Mouse (Mus musculus): ENCODE measurements around the gene Aqp6. TPM values are rescaled to one million over a fixed set of nuclear protein-coding genes. Genes with fewer than 3 reads are reported as not detected.

Aqp6 gene
- total and polyA plus RNA-seq, 2 experiments from 2014 or later, result 0.26 to 0.50 TPM

DNA sequence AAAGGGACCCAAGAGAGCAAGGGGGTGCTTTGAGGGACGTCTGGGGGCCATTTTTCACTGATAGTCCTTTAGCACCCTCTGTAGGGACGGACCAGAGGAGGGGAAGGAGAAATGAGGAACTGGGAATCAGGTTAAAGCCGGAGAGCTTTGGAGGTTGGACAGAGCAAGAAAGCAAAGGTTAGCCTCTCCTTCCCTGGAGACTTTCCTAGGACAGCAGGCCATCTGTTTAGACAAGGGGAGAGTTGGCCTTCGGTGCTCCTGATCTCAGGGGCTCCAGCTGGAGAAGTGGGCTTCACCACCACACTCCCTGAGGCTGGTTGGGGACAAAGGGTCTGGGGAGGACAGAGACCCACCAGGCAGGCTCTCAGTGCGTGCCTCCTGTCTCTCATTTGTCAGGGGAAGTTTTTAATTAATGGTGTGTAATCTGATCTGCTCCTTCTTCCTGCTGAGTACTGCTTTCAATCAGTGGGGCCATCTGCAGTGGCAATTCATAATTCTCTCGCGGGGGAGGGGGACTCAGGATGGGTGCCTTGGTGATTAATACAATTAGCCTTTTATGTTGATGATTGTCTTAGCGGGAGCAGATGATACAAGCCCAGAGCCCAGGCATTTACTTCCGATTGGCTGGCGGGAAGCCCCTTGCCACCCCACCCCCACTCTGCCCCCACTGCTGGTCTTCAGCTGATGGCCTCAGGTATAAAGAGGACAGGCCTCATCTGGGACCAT is 6.4 kb downstream of the Aqp6 start:
- no peak overlapping the region for H3K4me2 ChIP-seq (ENCODE audit: low read depth, low read length)
- H3K27ac ChIP-seq, result peak overlapping the region; percentile 45; the same call in 1 of the 2 replicates
- no peaks in the 10 kb centered on the region for H3K9me3 ChIP-seq (ENCODE audit: low read length)
- H3K36me3 ChIP-seq (ENCODE audit: insufficient read depth, low read length), result no peaks in the 10 kb centered on the region
- ATAC-seq (peak; percentile 69), DNase-seq (ENCODE audit: low spot score) (peak; percentile 74)
- H3K9ac ChIP-seq (replicated peaks; ENCODE audit: low read length), result no peak overlapping the region
- WGBS, result 10% methylated on average over 10 of the region's 10 CpGs
- no peaks in the 10 kb centered on the region for H3K27me3 ChIP-seq (ENCODE audit: insufficient read depth, low read length)
- TF ChIP-seq CTCF (IDR thresholded peaks at IDR 0.05; ENCODE audit: low read depth), result no peak
- H3K4me1 ChIP-seq (ENCODE audit: insufficient read depth, low read length), result peaks cover 15% of the 10 kb centered on the region
- H3K4me3 ChIP-seq (ENCODE audit: low read length), result no peak overlapping the region

DNA sequence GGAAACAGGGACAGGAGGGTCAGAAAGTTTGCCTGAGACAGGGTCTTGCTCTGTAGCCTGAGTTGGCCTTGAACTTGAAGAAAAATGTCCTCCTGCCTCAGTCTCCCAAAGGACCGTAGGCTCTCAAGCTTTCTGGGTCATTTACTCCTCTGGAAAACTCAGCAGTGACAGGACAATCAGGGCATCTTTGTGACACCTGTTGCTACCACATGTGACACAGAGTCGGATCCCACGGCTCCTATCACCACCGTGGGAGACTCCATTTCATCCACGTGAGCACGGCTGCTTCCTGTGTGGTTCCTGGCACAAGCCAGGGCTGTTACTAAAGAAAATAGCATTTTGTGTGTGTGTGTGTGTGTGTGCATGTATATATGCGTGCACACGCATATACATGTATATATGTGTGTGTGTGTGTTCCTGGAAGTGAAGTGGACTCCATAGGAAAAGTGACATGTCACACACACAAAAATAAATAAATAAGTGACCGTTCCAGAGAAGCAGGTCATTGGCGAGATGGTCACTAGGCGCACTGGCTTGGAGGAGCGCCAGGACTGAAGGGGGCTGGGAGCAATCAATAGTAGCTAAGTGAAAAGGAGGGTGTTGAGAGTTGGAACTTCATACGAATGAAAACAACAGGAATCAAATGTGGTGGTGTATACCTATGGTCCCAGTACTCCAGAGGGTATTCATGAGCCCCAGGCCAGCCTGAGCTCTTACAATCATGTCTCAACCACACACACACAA is 7.4 kb downstream of the Aqp6 start:
- no peaks in the 10 kb centered on the region for H3K9me3 ChIP-seq (ENCODE audit: low read length)
- no peak overlapping the region for H3K4me2 ChIP-seq (ENCODE audit: low read depth, low read length)
- H3K9ac ChIP-seq (replicated peaks; ENCODE audit: low read length), result no peak overlapping the region
- no peaks in the 10 kb centered on the region for H3K27me3 ChIP-seq (ENCODE audit: insufficient read depth, low read length)
- peaks cover 15% of the 10 kb centered on the region for H3K4me1 ChIP-seq (ENCODE audit: insufficient read depth, low read length)
- ATAC-seq (no peak), DNase-seq (ENCODE audit: low spot score) (no peak)
- no peak for TF ChIP-seq CTCF (IDR thresholded peaks at IDR 0.05; ENCODE audit: low read depth)
- no peak overlapping the region for H3K4me3 ChIP-seq (ENCODE audit: low read length)
- WGBS, result 59% methylated on average over 13 of the region's 13 CpGs
- no peaks in the 10 kb centered on the region for H3K36me3 ChIP-seq (ENCODE audit: insufficient read depth, low read length)
- no peak overlapping the region; the same call in 1 of the 2 replicates for H3K27ac ChIP-seq

DNA sequence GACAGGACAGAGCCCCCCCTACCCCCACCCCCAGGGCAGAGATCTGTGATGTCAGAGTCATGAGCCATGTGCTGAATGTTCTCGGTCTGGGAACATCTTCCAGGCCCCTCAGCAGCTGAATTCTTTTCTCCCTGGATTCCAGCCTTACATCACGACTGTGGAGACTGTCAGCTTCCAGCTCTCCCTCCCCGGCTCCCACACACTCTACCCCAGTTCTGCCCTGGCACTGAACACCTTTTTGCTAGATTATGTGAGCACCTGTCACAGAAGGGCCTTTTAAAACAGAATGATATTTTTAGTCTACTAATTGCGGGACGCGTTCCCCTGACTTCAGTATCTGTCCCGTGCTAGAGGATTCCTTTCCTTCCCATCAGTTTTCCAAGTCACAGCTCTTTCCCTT is 10.4 kb downstream of the Aqp6 start:
- no peak for TF ChIP-seq CTCF (IDR thresholded peaks at IDR 0.05; ENCODE audit: low read depth)
- Histone ChIP-seq H3K27ac (no peak overlapping the region; the same call in 1 of the 2 replicates), H3K9me3 (ENCODE audit: low read length) (no peaks in the 10 kb centered on the region), H3K4me1 (ENCODE audit: insufficient read depth, low read length) (peaks cover 24% of the 10 kb centered on the region), H3K27me3 (ENCODE audit: insufficient read depth, low read length) (no peaks in the 10 kb centered on the region), H3K36me3 (ENCODE audit: insufficient read depth, low read length) (no peaks in the 10 kb centered on the region), H3K4me2 (ENCODE audit: low read depth, low read length) (no peak overlapping the region), H3K9ac (replicated peaks; ENCODE audit: low read length) (no peak overlapping the region), H3K4me3 (ENCODE audit: low read length) (no peak overlapping the region)
- DNase-seq (ENCODE audit: low spot score) (no peak), ATAC-seq (no peak)
- 60% methylated on average over 7 of the region's 7 CpGs for WGBS

DNA sequence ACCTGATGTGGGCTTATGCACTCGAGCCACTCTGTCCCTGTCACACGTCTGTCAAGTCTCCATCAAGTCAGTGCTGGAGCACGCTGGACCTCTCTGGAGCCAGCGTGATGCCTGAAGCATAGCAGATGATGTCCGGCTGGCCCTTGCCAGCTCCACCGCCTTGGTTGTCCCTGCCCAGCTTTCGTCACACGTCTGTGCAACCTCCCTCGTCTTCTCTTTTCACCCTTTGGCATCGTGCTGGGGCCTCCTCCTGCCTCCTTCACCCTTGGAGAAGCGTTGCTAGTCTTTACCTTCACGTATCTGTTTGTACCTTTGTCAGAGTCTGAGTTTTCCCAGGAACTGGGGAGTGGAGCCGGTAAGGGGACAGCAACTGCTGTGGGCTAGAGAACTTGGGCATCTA is 13.1 kb downstream of the Aqp6 start:
- WGBS, result 58% methylated on average over 13 of the region's 13 CpGs
- no peak overlapping the region for H3K27ac ChIP-seq
- H3K9ac ChIP-seq (replicated peaks; ENCODE audit: low read length), result no peak overlapping the region
- no peaks in the 10 kb centered on the region for H3K27me3 ChIP-seq (ENCODE audit: insufficient read depth, low read length)
- H3K4me1 ChIP-seq (ENCODE audit: insufficient read depth, low read length), result peaks cover 14% of the 10 kb centered on the region; the same call in 1 of the 2 replicates
- peak overlapping the region; percentile 36 for H3K4me2 ChIP-seq (ENCODE audit: low read depth, low read length)
- no peaks in the 10 kb centered on the region for H3K36me3 ChIP-seq (ENCODE audit: insufficient read depth, low read length)
- TF ChIP-seq CTCF (IDR thresholded peaks at IDR 0.05; ENCODE audit: low read depth), result no peak
- H3K4me3 ChIP-seq (ENCODE audit: low read length), result no peak overlapping the region
- H3K9me3 ChIP-seq (ENCODE audit: low read length), result no peaks in the 10 kb centered on the region
- DNase-seq (ENCODE audit: low spot score) (no peak), ATAC-seq (no peak)

DNA sequence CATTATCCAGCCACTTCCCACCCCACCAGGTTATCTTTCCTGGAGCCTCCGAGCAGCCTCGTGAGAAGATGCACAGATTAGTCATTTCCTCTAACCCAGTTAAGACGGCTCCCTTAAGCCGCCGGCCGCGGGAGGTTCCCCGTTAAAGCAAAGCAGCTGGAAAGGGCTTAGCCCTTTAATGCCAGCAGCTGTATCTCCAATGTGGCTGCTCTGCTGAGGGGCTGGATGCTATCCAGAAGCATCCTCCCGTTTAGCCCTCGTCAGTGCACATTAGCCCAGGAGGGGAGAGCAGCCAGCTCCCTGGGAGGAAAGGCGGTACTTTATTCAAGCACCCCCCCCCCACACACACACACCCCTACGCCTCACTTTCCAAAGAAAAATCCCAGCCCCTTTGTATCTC is 13.6 kb downstream of the Aqp6 start:
- TF ChIP-seq CTCF (IDR thresholded peaks at IDR 0.05; ENCODE audit: low read depth), result no peak
- Histone ChIP-seq H3K27me3 (ENCODE audit: insufficient read depth, low read length) (no peaks in the 10 kb centered on the region), H3K9me3 (ENCODE audit: low read length) (no peaks in the 10 kb centered on the region), H3K27ac (peak overlapping the region; percentile 16; the same call in 1 of the 2 replicates), H3K9ac (replicated peaks; ENCODE audit: low read length) (no peak overlapping the region), H3K4me2 (ENCODE audit: low read depth, low read length) (peak overlapping the region; percentile 36), H3K4me3 (ENCODE audit: low read length) (no peak overlapping the region), H3K4me1 (ENCODE audit: insufficient read depth, low read length) (peaks cover 14% of the 10 kb centered on the region; the same call in 1 of the 2 replicates), H3K36me3 (ENCODE audit: insufficient read depth, low read length) (no peaks in the 10 kb centered on the region)
- WGBS, result 4% methylated on average over 12 of the region's 12 CpGs
- ATAC-seq, result peak; percentile 52
- DNase-seq (ENCODE audit: low spot score), result peak; percentile 72

DNA sequence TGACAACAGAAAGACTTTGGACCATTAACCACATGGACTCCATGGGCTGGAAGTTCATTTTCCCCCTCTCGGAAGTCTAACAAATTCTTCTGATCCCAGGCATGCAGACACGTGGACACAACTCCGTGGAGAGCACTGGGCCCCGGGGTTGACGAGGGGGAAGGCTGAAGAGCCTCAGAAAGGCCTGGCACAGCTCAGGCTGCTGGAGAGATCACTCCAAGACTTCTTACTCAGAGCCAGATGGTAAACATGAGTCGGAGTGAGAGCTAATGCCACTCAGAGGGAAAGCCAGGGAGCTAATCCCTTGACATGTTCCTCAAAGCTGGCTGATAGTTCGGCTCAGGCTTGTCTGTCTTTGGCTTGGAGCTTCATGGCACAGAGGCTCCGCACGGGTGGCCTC is 14.0 kb downstream of the Aqp6 start:
- Histone ChIP-seq H3K4me1 (ENCODE audit: insufficient read depth, low read length) (peaks cover 14% of the 10 kb centered on the region; the same call in 1 of the 2 replicates), H3K4me2 (ENCODE audit: low read depth, low read length) (no peak overlapping the region), H3K36me3 (ENCODE audit: insufficient read depth, low read length) (no peaks in the 10 kb centered on the region), H3K27ac (peak overlapping the region; percentile 16; the same call in 1 of the 2 replicates), H3K9me3 (ENCODE audit: low read length) (no peaks in the 10 kb centered on the region), H3K9ac (replicated peaks; ENCODE audit: low read length) (no peak overlapping the region), H3K4me3 (ENCODE audit: low read length) (no peak overlapping the region), H3K27me3 (ENCODE audit: insufficient read depth, low read length) (no peaks in the 10 kb centered on the region)
- 27% methylated on average over 9 of the region's 9 CpGs for WGBS
- no peak for TF ChIP-seq CTCF (IDR thresholded peaks at IDR 0.05; ENCODE audit: low read depth)
- peak; percentile 75; the same call in 1 of the 2 replicates for ATAC-seq
- peak; percentile 50 for DNase-seq (ENCODE audit: low spot score)
